Mouse (Mus musculus) forebrain, embryonic 11.5 days (tissue): ENCODE measurements at regions not wholly inside any gene's neighbourhood (a gene's known extent, or its start where the extent isn't known, plus 50 kb on each side); places are given as distances from the start of the nearest gene placed in this dataset.

ENCODE experiments used
- ATAC-seq: fragments of 200-750 bp; cut with Nextera tagmentation; replicated peaks from 2 replicates; pipeline ENCODE4 v1.8.0; 2017; ENCODE audit warnings: moderate TSS enrichment; ENCODE audit not compliant: low FRiP score
- DNase-seq: peaks from one replicate; pipeline ENCODE4 v3.0.0-alpha.2; 2017; ENCODE audit warnings: low spot score
- H3K27ac ChIP-seq: fragments of 300-500 bp; sonication (generic); 2 replicates; pipeline ENCODE4 v1.5.1; 2014; ENCODE audit warnings: low read depth, low read length
- H3K27me3 ChIP-seq: fragments of 300-500 bp; sonication (generic); 2 replicates; pipeline ENCODE4 v1.6.1; 2014; ENCODE audit warnings: mild to moderate bottlenecking, low read length, mixed read lengths; ENCODE audit not compliant: control insufficient read depth, insufficient read depth
- H3K36me3 ChIP-seq: fragments of 300-500 bp; sonication (generic); 2 replicates; pipeline ENCODE4 v1.6.1; 2014; ENCODE audit warnings: mild to moderate bottlenecking, low read length, moderate library complexity, mixed read lengths; ENCODE audit not compliant: control insufficient read depth, insufficient read depth
- H3K4me1 ChIP-seq: fragments of 300-500 bp; sonication (generic); replicated peaks from 2 replicates; pipeline ENCODE4 v1.6.1; 2014; ENCODE audit warnings: low read length, mixed read lengths; ENCODE audit not compliant: control insufficient read depth, insufficient read depth
- H3K4me2 ChIP-seq: fragments of 300-500 bp; sonication (generic); 2 replicates; pipeline ENCODE4 v1.6.1; 2014; ENCODE audit warnings: low read depth, mild to moderate bottlenecking, low read length, moderate library complexity, mixed read lengths; ENCODE audit not compliant: severe bottlenecking
- H3K4me3 ChIP-seq: fragments of 300-500 bp; sonication (generic); 2 replicates; pipeline ENCODE4 v1.5.1; 2014; ENCODE audit warnings: low read depth, low read length
- H3K9ac ChIP-seq: fragments of 300-500 bp; sonication (generic); 2 replicates; pipeline ENCODE4 v1.6.1; 2014; ENCODE audit warnings: low read length
- H3K9me3 ChIP-seq: fragments of 300-500 bp; sonication (generic); 2 replicates; pipeline ENCODE4 v1.6.1; 2016; ENCODE audit warnings: low read length, mixed read lengths; ENCODE audit not compliant: control insufficient read depth
- WGBS: fragments of 180-500 bp; shearing (Covaris S2); extraction: QIAGEN DNeasy Blood & Tissue Kit; methylation state at CpG from one replicate; pipeline ENCODE4 v1.1.7; 2014; 5-methylcytosine and 5-hydroxymethylcytosine counted together

DNA sequence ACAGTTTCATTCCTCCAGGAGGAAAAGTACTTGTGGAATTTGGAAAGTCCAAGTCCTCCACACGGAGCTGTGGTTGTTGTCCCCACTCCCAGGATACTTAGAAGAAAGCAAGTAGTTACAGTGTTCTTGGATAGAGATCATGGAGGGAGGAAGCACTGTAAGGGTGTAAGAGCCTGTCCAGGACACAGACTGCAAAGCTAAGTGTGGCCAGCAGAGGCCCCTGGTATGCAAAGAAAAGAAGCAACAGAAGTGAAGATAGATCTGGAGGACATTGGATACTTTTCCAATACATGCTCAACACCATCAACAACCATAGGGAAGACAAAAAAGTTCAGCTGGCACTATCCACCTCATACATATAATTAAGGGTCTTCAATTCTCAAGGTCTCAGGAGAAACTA lies 197.4 kb downstream of the Meis1 start:
- no peak overlapping the region for H3K9ac ChIP-seq
- DNase-seq, result no peak
- H3K4me1 ChIP-seq, result no peaks in the 10 kb centered on the region
- ATAC-seq, result no peak
- 47% methylated on average over 1 of the region's 1 CpGs for WGBS
- H3K27ac ChIP-seq, result no peak overlapping the region
- no peaks in the 10 kb centered on the region for H3K36me3 ChIP-seq
- H3K9me3 ChIP-seq, result no peaks in the 10 kb centered on the region
- no peak overlapping the region for H3K4me3 ChIP-seq
- no peak overlapping the region for H3K4me2 ChIP-seq
- no peaks in the 10 kb centered on the region for H3K27me3 ChIP-seq

DNA sequence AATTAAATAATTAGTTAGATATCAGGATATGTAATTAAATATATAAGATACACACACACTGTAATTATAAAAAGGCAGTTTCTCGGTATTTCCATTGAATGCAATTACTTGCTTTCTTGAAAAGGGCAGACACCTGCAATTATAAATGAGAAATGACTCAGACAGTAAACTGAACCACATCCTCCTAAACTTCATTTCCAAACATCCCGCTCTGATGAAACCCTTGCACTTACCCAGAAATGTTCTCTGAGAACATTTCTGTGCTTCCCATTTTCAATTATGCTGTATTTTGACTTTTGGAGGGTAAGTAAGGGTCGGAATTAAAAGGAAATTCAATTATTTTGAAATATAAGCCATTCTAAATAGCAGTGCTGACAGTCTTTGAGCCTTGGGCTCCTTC lies 204.7 kb downstream of the Meis1 start:
- Histone ChIP-seq H3K4me2 (no peak overlapping the region), H3K27me3 (no peaks in the 10 kb centered on the region), H3K27ac (no peak overlapping the region), H3K36me3 (no peaks in the 10 kb centered on the region), H3K9ac (no peak overlapping the region), H3K4me3 (no peak overlapping the region), H3K9me3 (no peaks in the 10 kb centered on the region), H3K4me1 (no peaks in the 10 kb centered on the region)
- 92% methylated on average over 3 of the region's 3 CpGs for WGBS
- no peak for ATAC-seq
- no peak for DNase-seq

DNA sequence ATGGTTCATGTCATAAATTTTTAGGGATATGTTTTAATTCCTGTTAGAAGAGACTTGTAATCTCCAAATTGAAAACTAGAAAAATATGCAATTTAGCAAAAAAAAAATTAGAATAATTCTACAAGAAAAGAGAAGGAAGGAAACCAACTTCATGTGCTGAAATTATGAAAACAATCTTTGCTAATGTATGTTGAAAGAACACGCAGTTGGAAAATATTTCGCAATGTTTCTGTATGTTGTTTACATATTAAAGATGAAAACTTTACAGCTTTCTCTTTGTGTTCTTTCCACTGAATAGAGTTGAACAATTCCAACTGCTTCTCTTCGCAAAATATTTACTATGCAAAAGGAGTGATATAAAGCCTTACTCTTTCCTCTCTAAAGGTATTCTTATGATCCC lies 251.3 kb downstream of the Meis1 start:
- H3K9ac ChIP-seq, result no peak overlapping the region
- WGBS, result 98% methylated on average over 3 of the region's 3 CpGs
- DNase-seq, result no peak

GRCm38 (mm10) chr11:18766458-18767016 lies 252.2 kb downstream of the Meis1 start:
- no peak overlapping the region for H3K27ac ChIP-seq
- no peaks in the 10 kb centered on the region for H3K27me3 ChIP-seq
- no peaks in the 10 kb centered on the region for H3K36me3 ChIP-seq
- no peak for ATAC-seq
- no peak overlapping the region for H3K9ac ChIP-seq
- H3K4me1 ChIP-seq, result no peaks in the 10 kb centered on the region
- H3K9me3 ChIP-seq, result no peaks in the 10 kb centered on the region
- no peak for DNase-seq
- no peak overlapping the region for H3K4me2 ChIP-seq
- no peak overlapping the region for H3K4me3 ChIP-seq
- 51% methylated on average over 6 of the region's 6 CpGs for WGBS

More for the DNA sequence above, 251.3 kb downstream of the Meis1 start:
- Histone ChIP-seq H3K4me2 (no peak overlapping the region), H3K4me1 (no peaks in the 10 kb centered on the region), H3K4me3 (no peak overlapping the region), H3K9me3 (no peaks in the 10 kb centered on the region), H3K36me3 (no peaks in the 10 kb centered on the region), H3K27ac (no peak overlapping the region), H3K27me3 (no peaks in the 10 kb centered on the region)
- ATAC-seq, result no peak

DNA sequence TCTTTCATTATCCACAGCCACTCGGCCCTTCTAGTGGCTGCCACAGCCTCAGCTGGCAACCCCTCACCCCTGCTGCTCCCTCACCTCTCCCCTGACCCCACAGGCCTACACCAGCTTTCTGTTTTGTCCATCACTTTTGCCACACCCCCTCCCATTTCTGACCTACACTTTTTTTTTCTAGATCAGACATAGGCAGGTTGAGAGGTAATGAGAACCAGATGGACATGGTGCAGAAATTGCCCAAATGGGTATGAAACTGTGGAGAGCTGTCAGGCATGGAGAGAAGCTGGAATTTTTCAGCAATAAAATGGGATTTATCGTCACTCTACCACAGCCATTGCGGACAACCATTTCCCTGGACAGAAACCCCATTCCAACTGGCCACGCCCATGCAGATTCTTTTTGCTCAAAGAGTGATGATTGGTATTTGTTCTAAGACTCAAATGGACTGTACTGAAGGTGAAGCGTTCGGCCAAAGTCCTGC lies 260.2 kb downstream of the Meis1 start:
- no peak overlapping the region for H3K27ac ChIP-seq
- no peaks in the 10 kb centered on the region for H3K36me3 ChIP-seq
- H3K27me3 ChIP-seq, result no peaks in the 10 kb centered on the region
- ATAC-seq (no peak), DNase-seq (no peak)
- 60% methylated on average over 6 of the region's 6 CpGs for WGBS
- no peak overlapping the region for H3K4me2 ChIP-seq
- H3K4me1 ChIP-seq, result no peaks in the 10 kb centered on the region; the same call in 1 of the 2 replicates
- no peaks in the 10 kb centered on the region for H3K9me3 ChIP-seq
- H3K9ac ChIP-seq, result no peak overlapping the region
- no peak overlapping the region for H3K4me3 ChIP-seq

- 32% methylated on average over 1 of the region's 1 CpGs for WGBS
- no peak for ATAC-seq
- no peak for DNase-seq
- H3K4me3 ChIP-seq, result no peak overlapping the region
- no peaks in the 10 kb centered on the region for H3K9me3 ChIP-seq
- H3K4me1 ChIP-seq, result no peaks in the 10 kb centered on the region; the same call in 1 of the 2 replicates
- no peak overlapping the region for H3K9ac ChIP-seq
- H3K36me3 ChIP-seq, result no peaks in the 10 kb centered on the region
- no peak overlapping the region for H3K27ac ChIP-seq
- H3K4me2 ChIP-seq, result no peak overlapping the region
- peaks cover 2% of the 10 kb centered on the region; the same call in 1 of the 2 replicates for H3K27me3 ChIP-seq
Measured at GRCm38 (mm10) chr11:18756576-18756975, 262.2 kb downstream of the Meis1 start.

DNA sequence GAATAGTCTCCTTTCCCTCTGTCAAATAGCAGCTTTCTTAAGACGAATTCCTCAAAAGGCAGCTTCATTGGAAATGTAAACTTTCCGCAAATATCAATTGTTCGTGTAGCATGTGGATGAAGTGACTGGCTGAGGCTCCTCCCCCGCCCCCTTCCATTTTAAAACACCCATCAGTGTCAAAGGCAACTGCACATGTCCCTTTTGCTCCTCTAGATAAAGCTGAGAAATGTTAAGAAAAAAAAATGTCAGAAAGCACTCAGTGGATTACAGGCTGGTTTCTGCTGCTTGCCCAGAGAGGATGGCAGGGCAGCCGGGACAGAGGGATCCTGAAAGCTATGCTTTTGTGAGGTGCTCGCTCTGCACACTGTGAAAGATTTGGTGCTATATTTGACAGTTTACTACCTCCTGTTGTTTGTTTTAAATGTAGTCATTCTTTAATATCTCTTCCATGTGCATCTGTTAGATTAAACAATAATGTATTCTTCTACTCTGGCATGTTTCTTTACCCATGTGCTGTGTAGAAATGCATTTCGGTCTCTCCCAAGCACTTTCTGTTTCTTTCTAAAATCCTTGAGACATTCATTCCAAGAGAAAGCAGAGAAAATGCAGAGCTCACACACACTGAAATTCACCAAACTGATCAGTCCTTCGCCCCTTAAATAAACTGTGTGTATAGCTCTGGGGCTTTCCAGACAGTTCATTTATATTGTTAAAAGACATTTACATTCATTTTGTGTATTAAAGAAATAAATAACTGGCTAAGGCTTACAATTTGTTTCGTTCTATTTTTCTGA lies 263.9 kb downstream of the Meis1 start:
- no peaks in the 10 kb centered on the region for H3K9me3 ChIP-seq
- no peak overlapping the region for H3K9ac ChIP-seq
- DNase-seq (no peak), ATAC-seq (no peak)
- no peak overlapping the region for H3K4me3 ChIP-seq
- no peak overlapping the region for H3K27ac ChIP-seq
- H3K27me3 ChIP-seq, result peaks cover 2% of the 10 kb centered on the region; the same call in 1 of the 2 replicates
- WGBS, result 46% methylated on average over 9 of the region's 9 CpGs
- no peak overlapping the region for H3K4me2 ChIP-seq
- H3K36me3 ChIP-seq, result no peaks in the 10 kb centered on the region
- peaks cover 2% of the 10 kb centered on the region; the same call in 1 of the 2 replicates for H3K4me1 ChIP-seq

GRCm38 (mm10) chr11:18753856-18754255 lies 264.9 kb downstream of the Meis1 start:
- H3K27me3 ChIP-seq, result peaks cover 2% of the 10 kb centered on the region; the same call in 1 of the 2 replicates
- H3K4me3 ChIP-seq, result no peak overlapping the region
- H3K9ac ChIP-seq, result no peak overlapping the region
- 44% methylated on average over 9 of the region's 9 CpGs for WGBS
- peaks cover 7% of the 10 kb centered on the region for H3K4me1 ChIP-seq
- no peak for DNase-seq
- no peak for ATAC-seq
- no peaks in the 10 kb centered on the region for H3K36me3 ChIP-seq
- H3K4me2 ChIP-seq, result no peak overlapping the region
- H3K9me3 ChIP-seq, result no peaks in the 10 kb centered on the region
- no peak overlapping the region for H3K27ac ChIP-seq
